Mouse (Mus musculus) intestine, embryonic 14.5 days (tissue): ENCODE measurements at regions not wholly inside any gene's neighbourhood (a gene's known extent, or its start where the extent isn't known, plus 50 kb on each side); places are given as distances from the start of the nearest gene placed in this dataset.

Source experiments
- ATAC-seq: fragments of 200-750 bp; cut with Nextera tagmentation; replicated peaks from 2 replicates; pipeline ENCODE4 v1.8.0; 2017; ENCODE audit warnings: low read depth, moderate number of reproducible peaks, moderate TSS enrichment, moderate library complexity; ENCODE audit not compliant: low FRiP score, low TSS enrichment
- DNase-seq: peaks from one replicate; pipeline ENCODE4 v3.0.0-alpha.2; 2018; ENCODE audit warnings: low spot score
- H3K27ac ChIP-seq: fragments of 300-500 bp; sonication (generic); 2 replicates; pipeline ENCODE4 v1.5.1; 2014; ENCODE audit warnings: low read depth, mild to moderate bottlenecking, control low read depth
- H3K27me3 ChIP-seq: fragments of 300-500 bp; sonication (generic); replicated peaks from 2 replicates; pipeline ENCODE4 v1.6.1; 2014; ENCODE audit warnings: low read length, control low read depth; ENCODE audit not compliant: control insufficient read depth, insufficient read depth
- H3K36me3 ChIP-seq: fragments of 300-500 bp; sonication (generic); 2 replicates; pipeline ENCODE4 v1.6.1; 2014; ENCODE audit warnings: low read length, control low read depth; ENCODE audit not compliant: control insufficient read depth, insufficient read depth
- H3K4me1 ChIP-seq: fragments of 300-500 bp; sonication (generic); replicated peaks from 2 replicates; pipeline ENCODE4 v1.6.1; 2014; ENCODE audit warnings: low read length, control low read depth, mixed read lengths; ENCODE audit not compliant: control insufficient read depth, insufficient read depth
- H3K4me2 ChIP-seq: fragments of 300-500 bp; sonication (generic); 2 replicates; pipeline ENCODE4 v1.6.1; 2014; ENCODE audit warnings: low read length
- H3K4me3 ChIP-seq: fragments of 300-500 bp; sonication (generic); 2 replicates; pipeline ENCODE4 v1.5.1; 2014; ENCODE audit warnings: low read depth, low read length, control low read depth, mixed read lengths
- H3K9ac ChIP-seq: fragments of 300-500 bp; sonication (generic); 2 replicates; pipeline ENCODE4 v1.6.1; 2014; ENCODE audit warnings: mild to moderate bottlenecking, low read length
- H3K9me3 ChIP-seq: fragments of 300-500 bp; sonication (generic); 2 replicates; pipeline ENCODE4 v1.6.1; 2016; ENCODE audit warnings: low read length, control low read depth; ENCODE audit not compliant: control insufficient read depth
- WGBS: fragments of 180-500 bp; shearing (Covaris S2); extraction: QIAGEN DNeasy Blood & Tissue Kit; methylation state at CpG from one replicate; pipeline ENCODE4 v1.1.7; 2014; 5-methylcytosine and 5-hydroxymethylcytosine counted together

DNA sequence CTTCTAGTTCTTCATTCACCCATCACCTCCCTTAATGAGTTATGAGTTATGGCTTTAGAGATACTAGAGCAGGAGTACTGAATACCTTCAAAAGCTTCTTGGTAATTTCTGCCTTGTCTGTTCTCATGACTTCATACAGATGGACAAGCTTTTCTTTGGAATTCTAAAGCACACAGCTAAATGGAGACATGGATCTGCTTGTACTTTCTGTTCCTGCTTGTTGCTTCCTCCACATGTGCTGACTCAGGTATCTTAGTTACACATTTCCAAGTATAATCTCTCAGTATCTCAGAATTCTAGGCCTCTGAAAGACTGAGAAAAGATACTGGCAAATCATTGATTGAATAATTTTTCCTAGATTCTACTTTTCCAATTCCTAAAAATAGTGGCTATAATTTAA is 694.3 kb upstream of the Fat3 start:
- H3K9ac ChIP-seq, result no peak overlapping the region
- DNase-seq (no peak), ATAC-seq (no peak)
- H3K4me2 ChIP-seq, result no peak overlapping the region
- no peaks in the 10 kb centered on the region for H3K27me3 ChIP-seq
- H3K27ac ChIP-seq, result no peak overlapping the region
- no peaks in the 10 kb centered on the region for H3K4me1 ChIP-seq
- H3K9me3 ChIP-seq, result no peaks in the 10 kb centered on the region
- no peak overlapping the region for H3K4me3 ChIP-seq
- no peaks in the 10 kb centered on the region for H3K36me3 ChIP-seq

DNA sequence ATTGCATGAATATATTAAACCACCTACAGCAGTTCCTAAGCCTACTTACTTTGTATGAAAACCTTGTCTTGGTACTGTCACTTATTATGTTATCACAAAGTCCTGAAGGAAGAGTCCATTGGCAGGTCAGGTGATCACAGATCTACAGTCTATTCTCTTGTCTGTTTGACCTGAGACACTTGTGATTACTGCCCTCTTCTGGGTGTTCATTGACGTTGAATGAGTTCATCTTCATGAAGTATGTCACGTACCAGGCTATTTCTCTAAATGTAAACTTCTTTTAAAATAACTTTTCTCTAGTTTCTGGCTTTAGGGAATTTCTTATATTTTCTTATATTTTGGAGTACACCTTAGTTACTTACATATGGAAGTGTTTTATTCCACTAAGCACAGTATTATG is 688.5 kb upstream of the Fat3 start:
- no peak for DNase-seq
- Histone ChIP-seq H3K4me3 (no peak overlapping the region), H3K4me2 (no peak overlapping the region), H3K9ac (no peak overlapping the region), H3K27ac (no peak overlapping the region), H3K9me3 (no peaks in the 10 kb centered on the region), H3K36me3 (no peaks in the 10 kb centered on the region), H3K4me1 (no peaks in the 10 kb centered on the region), H3K27me3 (no peaks in the 10 kb centered on the region)
- no peak for ATAC-seq
- 70% methylated on average over 2 of the region's 2 CpGs for WGBS

DNA sequence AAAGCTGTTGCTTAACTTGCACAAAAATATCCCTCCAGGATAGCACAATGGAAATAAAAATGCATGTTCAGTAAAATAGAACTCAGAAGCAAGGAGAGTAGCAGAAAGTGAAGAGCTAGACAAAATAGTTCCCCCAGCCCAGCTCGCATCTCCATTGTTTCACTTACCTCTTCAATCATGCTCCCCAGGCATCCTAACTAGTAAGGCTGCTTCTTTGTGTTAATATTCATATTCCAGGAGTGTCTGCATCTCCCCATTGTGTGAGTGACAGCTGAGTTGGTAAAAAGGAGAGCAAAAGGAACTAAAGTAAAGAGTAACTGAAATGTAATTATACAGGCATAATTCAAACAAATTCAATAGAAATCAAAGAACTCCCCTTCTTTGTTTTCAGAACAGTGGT is 667.1 kb upstream of the Fat3 start:
- H3K4me2 ChIP-seq, result no peak overlapping the region
- no peak overlapping the region for H3K4me3 ChIP-seq
- DNase-seq (no peak), ATAC-seq (no peak)
- H3K27ac ChIP-seq, result no peak overlapping the region
- 82% methylated on average over 1 of the region's 1 CpGs for WGBS
- H3K4me1 ChIP-seq, result no peaks in the 10 kb centered on the region
- no peaks in the 10 kb centered on the region for H3K9me3 ChIP-seq
- H3K36me3 ChIP-seq, result no peaks in the 10 kb centered on the region
- no peak overlapping the region for H3K9ac ChIP-seq
- no peaks in the 10 kb centered on the region for H3K27me3 ChIP-seq

DNA sequence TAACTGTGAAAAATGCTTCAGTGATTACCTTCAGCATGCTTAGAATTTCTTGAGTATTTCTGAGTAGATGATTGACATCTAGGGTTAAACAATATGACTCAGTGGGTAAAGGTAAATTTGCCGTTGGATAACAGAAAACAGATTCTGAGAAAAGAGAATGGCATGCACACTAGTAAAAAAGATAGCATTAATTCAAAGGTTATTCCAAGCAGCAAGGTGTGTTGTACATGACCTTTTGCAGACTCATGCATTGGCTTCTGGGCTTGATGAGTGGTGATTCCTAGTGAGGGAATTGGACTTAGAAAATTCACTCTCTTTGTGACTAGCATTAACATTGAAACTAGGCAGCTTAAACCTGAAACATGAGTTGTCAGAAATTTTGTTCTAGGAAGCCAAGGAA is 665.2 kb upstream of the Fat3 start:
- no peak overlapping the region for H3K4me3 ChIP-seq

DNA sequence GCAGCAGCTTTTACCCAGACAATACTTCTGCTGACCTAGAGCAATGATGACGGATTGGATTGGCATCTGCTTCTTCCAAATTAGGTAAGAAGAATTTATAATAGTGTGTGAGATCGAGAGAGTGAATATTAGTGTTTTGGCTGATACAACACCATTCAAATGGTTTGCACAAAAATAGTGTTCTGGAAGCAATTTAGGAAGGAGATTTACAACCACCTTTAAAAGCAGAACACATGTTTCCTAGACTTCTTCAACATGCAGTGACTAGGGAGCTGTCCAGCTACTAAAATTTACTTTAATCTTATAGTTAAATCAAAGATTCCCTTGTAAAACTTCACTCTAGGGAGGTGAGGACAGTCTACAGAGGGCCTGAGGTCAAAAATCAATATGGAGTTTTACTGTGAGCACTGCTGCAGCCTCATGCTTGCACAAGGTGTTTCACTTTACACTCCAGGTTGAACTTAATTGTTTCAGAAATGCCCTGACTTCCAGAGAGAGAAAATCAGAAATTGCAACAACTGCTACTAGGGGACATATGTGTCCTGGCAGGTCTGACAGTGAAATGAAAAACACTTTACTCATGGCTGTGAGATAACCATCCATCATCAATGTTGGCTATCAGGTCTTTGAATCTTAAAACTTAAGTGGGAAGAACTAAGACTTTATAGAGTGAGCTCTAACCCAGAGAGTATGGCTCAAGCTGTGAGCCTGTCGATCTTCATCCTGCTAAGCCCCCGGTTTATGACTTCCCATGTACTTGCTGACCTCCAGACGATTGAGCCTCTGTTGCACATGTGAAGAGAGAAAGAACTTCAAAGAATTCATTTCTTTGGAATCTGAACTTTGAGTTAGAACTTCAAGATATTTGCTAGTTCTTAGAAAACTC is 657.6 kb upstream of the Fat3 start:
- DNase-seq (no peak), ATAC-seq (no peak)
- Histone ChIP-seq H3K4me2 (no peak overlapping the region), H3K4me1 (no peaks in the 10 kb centered on the region), H3K36me3 (no peaks in the 10 kb centered on the region), H3K9me3 (no peaks in the 10 kb centered on the region), H3K9ac (no peak overlapping the region), H3K27ac (no peak overlapping the region), H3K4me3 (no peak overlapping the region), H3K27me3 (no peaks in the 10 kb centered on the region)
- WGBS, result 59% methylated on average over 5 of the region's 5 CpGs

More for the DNA sequence above, 665.2 kb upstream of the Fat3 start:
- no peak for DNase-seq
- no peaks in the 10 kb centered on the region for H3K4me1 ChIP-seq
- WGBS, result 74% methylated on average over 1 of the region's 1 CpGs
- no peak overlapping the region for H3K27ac ChIP-seq
- H3K9me3 ChIP-seq, result no peaks in the 10 kb centered on the region
- no peak for ATAC-seq
- no peaks in the 10 kb centered on the region for H3K36me3 ChIP-seq
- H3K27me3 ChIP-seq, result no peaks in the 10 kb centered on the region
- no peak overlapping the region for H3K9ac ChIP-seq
- H3K4me2 ChIP-seq, result no peak overlapping the region

DNA sequence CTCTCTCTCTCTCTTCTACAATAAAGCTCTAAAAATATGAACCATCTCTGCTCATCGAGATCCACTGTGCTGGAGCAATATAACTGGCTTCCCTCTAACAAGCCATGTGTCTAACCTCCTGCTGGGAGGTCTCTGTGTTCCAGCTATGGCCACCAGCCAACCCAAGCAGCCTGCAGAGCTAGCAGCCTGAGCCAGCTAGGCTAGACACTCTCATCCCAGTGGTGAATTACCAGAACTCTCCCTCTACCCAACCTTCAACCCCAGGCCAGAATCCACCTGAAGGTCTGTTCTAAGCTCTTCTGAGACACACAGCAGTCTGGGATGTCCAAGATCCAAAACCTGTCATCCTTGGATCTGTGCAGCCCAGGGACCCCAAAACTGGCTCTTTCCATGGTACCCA is 651.3 kb upstream of the Fat3 start:
- ATAC-seq (no peak), DNase-seq (no peak)
- Histone ChIP-seq H3K4me1 (no peaks in the 10 kb centered on the region), H3K36me3 (no peaks in the 10 kb centered on the region), H3K4me3 (no peak overlapping the region), H3K9me3 (no peaks in the 10 kb centered on the region), H3K27me3 (no peaks in the 10 kb centered on the region), H3K9ac (no peak overlapping the region), H3K27ac (no peak overlapping the region), H3K4me2 (no peak overlapping the region)
- 77% methylated on average over 1 of the region's 1 CpGs for WGBS

DNA sequence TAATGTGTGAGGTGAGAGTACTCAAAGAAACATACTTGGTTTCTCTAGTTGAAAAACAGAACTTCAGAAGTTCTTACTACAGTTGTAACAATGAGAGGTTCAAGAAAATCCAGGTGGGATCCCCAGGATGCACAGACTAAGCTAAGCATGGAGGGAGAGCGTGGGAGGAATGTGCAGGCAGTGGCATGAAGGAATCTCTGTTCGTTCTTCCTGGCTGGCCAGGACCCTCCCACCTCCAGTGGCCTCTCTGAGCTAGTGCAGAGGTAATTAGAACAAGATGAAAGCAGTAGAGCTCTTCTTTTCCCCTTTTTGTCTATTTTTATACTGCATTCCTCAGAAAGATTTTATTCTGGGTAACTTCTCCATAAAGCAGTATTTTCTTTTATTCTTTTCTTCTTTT is 648.3 kb upstream of the Fat3 start:
- Histone ChIP-seq H3K27ac (no peak overlapping the region), H3K36me3 (no peaks in the 10 kb centered on the region), H3K4me3 (no peak overlapping the region), H3K9me3 (no peaks in the 10 kb centered on the region), H3K4me2 (no peak overlapping the region), H3K4me1 (no peaks in the 10 kb centered on the region), H3K9ac (no peak overlapping the region), H3K27me3 (no peaks in the 10 kb centered on the region)
- WGBS, result 66% methylated on average over 2 of the region's 2 CpGs
- DNase-seq, result no peak
- ATAC-seq, result no peak
